Mouse (Mus musculus) layer of hippocampus, postnatal 36 days (tissue): Measurements from ENCODE around the gene Jarid2. TPM values are rescaled to one million over a fixed set of nuclear protein-coding genes. Genes with fewer than 3 reads are reported as not detected.
"Not testable (repeated sequence)": the region's sequence is repeated elsewhere in the genome, so short reads cannot be mapped to it uniquely, and the experiment has no call there.

Source experiments
- DNase-seq, 2 experiments: peaks; one replicate each; pipeline ENCODE4 v3.0.0; 2022
- total RNA-seq, 2 experiments: library from RNA; stranded (reverse); gene quantifications; 2 replicates each; pipeline ENCODE4 v1.2.3; 2021

Gene Jarid2
- total RNA-seq = 10 to 100 TPM; 29.8 to 34.0 TPM

DNA sequence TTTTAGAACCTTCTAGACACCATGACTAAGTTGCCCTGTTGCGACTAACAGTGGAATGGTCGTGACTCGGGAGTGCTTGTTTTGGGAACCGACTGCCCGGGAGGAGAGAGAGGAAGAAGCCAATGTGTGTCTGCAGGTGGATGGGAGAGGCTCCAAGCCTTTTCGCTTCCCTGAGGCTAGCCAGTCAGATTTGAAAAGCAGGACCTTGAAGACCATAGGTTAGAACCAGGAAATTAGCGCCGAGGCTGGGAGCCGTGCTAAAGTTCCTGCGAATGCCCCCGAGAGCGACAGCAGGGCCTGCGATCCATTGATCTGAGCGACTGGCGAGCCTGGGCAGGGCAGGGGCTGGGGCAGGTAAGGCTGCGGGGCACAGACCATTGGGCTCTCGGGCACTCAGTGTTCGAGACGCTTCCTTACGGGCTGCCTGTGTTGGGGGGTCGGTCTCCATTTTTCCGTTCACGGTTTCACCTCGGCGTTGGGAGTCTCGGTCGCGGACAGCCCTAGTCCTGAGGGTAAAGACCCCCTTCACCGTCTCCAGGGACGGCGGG is at the start of gene Jarid2:
Jarid2 (plus strand) TSS at position 51 of the 548 bp plus-strand sequence.
- peak; percentile 21 to 24 for DNase-seq

DNA sequence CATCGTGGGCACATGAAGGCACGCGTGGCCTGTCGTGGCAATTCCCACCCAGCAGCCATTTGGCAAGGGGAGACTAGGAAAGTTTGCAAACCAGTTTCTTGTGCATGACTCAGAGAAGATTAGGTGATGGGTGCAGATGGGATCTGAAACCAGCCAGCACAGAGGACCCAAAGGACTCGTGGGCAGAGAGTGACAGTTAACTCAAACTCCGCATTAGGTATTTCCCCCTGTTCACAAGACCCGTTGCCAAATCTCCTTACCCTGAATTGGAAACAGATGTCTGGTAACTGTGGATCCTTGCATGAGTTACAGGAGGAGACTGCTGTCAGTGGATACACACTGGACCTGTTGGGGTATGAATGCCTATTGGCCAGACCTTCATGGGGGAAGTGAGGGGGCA is 48.2 kb upstream of the Jarid2 start:
- no peak for DNase-seq

DNA sequence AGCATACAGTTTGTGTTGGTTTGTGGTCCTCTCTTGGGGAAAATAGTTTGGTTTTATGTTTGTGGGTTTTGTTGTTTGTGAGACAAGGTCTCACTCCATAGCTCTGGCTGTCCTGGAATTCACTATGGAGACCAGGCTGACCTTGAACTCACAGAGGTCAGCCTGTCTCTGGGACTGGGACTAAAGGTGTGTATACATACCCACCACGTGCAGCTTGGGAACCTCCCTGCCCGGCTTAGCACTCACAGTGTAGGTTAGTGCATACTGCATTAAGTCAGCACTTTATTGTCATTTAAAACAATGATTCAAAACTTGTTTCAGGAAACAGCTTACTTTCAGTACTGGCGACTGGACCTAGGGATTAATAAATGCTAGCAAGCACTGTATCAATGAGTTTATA is 41.1 kb upstream of the Jarid2 start:
- no peak for DNase-seq

DNA sequence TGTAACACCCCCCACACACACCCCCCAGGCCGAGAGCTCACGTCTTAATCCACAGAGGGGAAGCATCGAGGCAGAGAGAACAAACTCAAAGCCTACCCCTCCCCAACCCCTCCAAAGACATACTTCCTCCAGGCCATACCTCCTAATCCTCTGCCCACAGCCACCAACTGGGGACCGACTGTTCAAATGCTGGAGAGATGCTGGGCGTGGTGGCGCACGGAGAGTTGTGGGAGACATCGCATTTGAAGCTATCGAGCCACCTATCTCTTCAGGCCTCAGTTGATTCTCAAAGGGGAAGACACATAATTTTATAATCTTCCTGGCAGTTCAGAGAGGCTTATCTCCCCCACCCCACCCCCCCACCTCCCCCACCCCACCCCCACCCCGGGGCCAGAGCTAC is 31.6 kb upstream of the Jarid2 start:
- no peak for DNase-seq

DNA sequence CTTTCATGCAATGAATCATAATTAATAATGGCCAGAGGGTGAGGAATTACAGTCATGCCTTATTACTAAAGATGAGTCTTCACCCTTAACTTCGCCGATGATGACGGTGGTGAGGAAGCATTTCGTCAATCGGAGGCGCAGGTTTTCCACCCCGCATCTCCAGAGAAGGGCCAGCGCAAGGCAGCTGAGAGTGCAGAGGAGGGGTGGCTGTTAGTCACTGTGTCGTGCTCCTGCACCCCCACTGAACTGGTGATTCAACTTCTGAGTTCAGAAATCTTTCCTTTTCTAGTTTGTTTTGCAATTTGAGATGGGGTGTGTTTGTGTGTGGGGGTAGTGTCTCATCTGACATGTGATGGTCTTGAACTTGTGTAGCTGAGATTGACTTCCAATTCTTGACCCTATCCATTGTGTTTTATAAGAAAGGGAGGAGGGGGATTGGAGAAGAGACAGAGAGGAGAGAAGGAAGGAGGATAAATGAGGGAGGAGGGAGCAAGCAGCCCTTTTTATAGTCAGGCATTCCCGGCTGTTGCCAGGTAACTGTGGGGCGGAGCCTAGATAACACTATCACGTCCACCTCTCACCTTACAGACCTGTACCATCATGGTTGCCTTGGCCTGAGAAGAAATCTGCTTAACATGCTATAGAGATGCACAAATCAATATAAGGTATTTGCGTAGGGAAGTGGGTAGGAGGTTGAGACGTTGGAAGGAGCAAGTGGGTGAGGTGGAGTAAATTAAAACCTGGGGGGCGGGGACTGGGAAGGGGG is 25.1 kb upstream of the Jarid2 start:
- DNase-seq = no peak

DNA sequence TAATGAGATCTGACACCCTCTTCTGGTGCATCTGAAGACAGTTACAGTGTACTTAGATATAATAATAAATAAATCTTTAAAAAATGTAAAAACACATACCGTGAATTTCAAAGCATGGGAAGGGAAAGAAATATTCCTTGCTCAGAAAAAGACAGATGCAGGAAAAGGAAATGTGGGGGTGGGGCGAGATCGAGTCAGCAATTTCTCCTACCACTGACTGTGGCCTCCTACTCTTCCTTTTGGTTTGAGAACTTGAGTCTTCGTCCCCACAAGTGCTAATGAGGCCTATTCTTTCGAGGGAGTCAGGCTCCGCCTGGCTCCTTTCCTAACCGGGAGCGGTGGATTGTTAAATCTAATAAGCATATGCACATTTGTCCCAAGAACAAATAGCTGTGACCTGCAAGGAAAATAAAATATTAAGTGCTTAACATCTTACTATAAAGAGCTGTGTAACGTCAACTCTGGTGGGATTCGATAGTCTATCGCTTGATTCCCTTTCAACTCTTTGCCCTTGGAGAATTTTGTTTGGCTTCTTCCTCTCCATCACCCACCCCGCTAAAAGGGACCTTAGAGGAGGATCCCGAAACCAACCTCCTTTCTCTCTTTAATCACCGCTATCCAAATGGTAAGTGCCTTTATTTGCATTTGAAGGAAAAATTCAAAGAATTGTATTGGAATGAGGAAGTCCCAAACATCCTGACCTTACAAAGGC is 24.1 kb upstream of the Jarid2 start:
- peak in 1 of 2 experiments; percentile 8 for DNase-seq

DNA sequence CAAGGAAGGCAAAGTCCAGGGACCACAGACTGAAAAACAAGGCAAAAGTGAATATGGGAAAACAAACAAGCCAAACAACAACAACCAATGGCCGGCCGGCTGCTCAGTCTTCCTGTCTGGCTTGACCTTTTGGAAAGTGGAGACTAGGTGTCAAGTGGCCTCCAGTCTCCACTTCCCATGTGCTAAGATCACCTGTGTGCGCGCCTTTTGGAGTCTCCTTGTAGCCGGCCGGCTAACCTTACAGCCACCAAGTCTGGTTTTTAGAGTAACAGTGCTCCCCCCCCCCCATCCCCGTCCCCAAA is 23.6 kb upstream of the Jarid2 start:
- no peak for DNase-seq

DNA sequence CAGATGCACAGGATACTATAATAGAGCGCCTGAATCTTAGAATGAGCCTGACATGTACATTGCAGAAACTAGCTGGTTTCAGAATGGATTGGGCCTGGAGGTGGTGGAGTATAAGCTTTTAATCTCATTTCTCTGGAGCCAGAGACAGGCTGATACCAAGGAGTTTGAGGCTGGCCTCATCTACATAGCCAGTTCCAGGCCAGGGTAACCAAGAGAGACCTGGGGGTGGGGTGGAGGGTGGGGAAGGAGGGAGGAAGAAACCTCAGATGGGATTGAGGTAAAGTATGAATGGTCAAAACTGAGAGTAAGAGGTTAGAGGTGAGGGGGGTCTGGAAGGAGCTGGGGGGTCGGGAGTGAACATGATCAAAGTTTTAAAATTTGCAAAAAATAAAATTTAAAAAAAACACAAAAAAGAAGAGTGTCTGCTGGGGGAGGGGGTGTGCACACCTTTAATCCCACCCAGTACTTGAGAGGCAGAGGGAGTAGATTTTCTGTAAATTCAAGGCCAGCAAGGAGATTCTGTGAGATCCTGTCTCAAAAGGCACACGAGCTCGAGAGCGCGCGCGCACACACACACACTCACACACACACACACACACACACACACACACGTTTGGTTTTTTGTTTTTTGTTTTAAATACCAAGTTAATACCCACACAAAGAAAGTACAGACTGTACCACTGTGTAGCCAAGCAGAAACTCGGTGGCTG is 22.9 kb upstream of the Jarid2 start:
- no peak for DNase-seq

DNA sequence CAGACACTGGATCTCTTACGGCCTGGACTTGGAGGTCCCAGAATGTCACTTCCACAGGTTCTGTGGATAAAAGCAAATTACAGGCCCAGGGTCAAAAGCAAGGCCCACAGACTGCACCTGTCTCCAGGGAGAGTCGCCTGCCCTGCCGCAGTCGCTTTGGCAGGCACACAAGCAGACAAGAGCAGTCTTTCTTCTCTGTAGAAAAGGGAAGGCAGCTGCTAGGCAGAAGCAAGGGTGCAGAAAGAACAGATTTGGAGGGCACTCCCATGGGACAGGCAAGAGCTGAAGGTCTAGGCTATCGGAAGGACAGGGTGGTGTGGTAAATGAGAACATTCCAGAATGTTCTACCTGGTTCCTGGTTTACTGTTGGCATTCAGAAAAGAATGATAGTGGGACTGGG is 22.1 kb upstream of the Jarid2 start:
- DNase-seq = no peak

DNA sequence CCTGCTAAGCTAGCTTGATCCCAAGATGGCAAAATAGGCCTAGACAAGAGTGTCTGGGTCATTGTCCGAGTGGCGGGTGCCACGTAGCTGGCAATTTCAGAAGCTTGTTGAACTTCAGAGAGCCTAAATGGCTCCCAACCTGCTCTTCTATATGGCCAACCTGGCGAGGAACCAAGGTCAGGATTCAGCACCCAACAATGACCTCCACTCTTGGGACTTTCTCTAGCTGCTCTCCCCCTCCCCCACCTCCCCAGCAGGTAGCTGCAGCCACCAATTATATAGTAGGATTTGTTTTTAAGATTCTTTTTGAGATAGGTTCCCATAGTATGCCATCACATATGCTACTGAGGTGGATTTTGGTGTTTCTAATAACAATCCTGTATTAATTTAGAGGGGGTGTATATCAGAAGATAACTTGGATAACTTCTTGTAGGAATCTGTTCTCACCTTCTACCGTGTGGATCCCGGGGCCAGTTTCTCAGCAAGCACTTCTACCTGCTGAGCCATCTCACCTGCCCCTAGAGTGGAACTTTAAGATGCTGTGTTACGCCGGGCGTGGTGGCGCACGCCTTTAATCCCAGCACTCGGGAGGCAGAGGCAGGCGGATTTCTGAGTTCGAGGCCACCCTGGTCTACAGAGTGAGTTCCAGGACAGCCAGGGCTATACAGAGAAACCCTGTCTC is 20.8 kb upstream of the Jarid2 start:
- DNase-seq = no peak

DNA sequence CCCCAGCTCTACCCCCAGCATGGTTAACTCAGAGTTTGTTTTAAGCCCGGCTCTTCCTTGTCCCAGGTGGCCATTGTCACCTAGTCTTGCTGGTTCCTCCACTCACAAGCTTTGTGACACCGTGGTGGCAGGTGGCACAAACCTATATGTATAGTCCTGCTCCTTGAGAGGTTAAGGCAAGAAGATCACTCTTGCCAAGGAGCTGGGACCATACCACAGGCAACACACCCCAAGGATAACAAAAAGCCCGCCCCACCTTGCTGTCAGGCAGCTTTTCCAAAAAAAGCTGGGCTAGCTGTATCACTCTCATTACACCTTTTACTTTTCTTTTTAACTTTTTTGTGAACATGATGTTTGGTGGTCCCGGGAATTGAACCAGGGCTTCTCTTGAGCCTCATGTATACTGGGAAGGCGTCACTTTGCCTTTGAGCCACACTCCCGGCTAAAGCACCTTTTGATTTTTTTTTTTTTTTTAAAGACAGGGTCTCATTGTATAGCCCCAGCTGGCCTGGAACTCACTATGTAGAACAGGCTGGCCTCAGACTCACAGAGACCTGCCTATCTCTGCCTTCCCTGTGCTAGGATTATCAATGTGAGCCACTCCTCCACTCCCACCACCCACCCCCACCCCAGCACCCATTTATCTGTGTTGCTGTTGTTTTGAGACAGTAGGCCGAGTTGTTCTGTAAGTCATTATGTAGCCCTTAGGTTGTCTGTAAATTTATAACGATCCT is 19.4 kb upstream of the Jarid2 start:
- no peak for DNase-seq

DNA sequence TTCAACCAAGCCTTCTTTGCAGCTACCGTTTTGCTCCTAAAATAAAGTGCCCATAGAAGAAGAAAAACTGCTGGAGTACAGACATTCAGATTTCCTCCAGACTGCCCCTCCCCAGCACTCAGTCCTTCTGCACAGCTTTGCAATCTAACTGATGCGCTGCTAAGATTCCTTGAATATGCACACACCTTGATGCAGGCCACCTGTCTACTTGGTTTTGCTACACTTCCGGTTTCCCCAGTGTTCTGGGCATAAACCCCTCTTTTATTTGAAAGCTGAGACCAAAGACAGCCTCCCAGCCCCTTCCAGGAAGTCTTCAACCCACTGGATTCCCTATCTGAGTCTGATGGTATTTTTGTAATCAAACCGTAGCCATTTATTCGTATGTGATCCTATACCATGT is 18.2 kb upstream of the Jarid2 start:
- no peak for DNase-seq

DNA sequence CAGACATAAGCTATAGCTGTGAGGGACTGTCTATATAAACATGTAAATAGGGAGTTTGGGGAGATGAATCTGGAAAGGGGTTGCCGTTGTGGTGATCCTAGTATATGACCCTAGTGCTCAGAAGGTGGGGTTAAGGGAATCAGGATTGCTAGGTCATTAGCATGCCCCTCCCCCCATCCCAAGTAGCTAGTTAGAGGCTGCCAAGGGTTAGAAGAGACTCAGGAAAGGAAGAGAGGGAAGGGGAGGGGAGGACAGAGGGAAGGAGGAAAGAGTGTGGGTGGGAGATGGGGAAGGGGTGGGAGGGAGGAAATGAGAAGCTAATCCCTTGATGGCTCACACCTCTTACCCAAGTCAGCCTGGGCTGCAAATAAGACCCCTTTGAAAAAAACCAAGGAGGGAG is 17.4 kb upstream of the Jarid2 start:
- DNase-seq = no peak

DNA sequence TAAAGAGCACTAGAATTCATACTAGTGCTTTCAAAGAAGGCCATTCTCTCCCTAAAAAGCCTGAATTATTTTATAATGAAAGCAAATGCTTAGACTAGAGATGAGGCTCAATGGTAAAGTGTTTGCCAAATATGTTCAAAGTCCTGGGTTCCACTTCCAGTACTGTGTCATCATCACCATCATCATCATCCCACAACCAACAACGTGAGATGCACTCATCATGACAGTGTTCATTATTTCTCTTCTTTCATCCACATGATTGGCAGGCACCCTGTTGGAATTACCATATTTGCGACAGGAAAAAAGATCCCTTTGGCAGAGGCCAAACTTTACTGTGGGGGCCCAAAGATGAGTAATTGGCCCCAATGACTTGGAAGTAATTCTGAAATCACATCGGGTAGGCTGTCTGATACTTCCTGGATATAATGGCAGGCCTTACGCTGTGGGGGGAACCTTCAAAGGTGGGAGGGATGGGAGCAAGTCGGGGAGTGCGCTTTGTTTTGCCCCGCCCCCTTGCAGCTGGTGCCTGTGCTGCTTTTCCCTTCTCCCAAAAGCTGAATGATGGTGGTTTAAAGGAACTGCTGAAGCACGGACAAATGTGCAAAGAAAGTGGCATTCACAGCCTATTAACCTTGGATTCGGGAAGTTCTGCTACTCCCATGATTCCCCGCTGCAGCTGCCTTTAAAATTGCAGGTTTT is 13.9 kb upstream of the Jarid2 start:
- DNase-seq = peak in 1 of 2 experiments; percentile 3

DNA sequence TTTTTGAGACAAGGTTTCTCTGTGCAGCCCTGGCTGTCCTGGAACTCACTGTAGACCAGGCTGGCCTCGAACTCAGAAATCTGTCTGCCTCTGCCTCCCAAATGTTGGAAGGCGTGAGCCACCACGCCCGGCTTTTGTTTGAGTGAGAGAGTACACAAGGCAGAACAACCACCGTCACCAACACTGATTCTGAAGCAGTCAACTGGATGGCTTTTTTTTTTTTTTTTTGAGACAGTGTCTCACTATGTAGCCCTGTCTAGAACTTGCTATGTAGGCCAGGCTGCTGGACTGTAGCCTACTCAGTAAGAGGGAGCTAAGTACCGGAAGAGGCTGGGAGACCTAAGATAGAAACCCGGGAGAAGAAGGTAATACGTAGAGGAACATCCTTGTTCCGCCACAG is 11.4 kb upstream of the Jarid2 start:
- DNase-seq = no peak

DNA sequence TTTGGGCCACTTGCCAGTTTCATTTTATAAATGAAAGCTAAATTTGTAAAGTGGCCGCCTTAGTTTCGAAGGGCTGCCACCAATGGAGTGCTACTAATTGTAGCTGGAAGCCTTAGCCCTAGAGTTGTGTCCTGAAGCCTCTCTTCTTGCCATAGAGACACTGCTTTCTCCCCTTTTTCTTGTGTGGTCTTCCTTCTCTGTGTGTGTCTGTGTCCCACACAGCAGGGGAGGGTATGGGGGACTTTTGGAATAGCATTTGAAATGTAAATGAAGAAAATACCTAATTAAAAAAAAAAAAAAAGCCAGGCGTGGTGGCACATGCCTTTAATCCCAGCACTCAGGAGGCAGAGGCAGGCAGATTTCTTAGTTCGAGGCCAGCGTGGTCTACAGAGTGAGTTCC is 10.8 kb upstream of the Jarid2 start:
- not testable (repeated sequence) for DNase-seq

DNA sequence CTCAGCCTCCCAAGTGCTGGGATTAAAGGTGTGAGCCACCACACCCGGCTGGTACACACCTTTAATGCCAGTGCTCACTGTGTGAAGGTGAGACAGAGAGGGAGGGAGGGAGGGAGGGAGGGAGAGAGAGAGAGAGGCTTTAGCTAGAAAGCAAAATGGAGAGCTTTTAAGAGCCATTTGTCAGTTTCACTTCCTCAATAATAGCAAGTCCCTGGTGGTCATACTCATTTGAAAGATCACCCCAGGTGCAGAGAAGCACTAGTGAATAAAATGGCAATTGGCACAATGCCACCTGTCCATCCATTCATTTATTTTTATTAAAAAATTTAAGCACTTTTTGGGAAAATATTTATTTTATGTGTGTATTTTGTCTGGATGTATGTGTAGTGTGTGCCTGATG is 9.2 kb upstream of the Jarid2 start:
- DNase-seq = no peak

DNA sequence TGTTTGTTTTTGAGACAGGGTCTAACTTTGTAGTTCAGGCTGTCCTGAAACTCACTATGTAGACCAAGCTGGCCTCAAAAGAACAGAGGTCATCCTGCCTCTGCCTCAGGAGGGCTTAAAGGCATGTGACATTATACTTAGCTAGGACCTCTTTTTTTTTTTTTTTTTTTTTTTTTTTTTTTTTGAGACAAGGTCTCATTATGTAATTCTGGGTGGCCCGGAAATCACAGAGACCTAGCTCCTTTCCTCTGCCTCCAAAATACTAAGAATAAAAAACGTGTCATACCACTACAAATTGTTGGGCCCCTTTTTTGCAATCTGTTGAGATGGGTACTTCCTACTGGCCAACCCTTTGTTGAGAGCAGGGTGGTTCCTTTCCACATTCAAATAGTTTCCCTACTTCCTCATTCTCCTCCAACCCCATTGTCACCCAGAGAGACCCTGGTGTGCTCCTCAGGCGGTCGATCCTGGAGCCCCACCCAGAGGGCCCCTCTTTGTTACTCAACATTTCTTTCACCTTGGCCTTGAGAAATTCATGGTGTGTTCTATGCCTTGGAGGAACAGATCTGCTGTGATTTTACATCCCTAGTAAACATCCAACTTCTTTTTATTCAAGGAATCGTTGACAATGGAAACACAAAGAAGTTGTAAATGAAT is 7.3 kb upstream of the Jarid2 start:
- DNase-seq = no peak

DNA sequence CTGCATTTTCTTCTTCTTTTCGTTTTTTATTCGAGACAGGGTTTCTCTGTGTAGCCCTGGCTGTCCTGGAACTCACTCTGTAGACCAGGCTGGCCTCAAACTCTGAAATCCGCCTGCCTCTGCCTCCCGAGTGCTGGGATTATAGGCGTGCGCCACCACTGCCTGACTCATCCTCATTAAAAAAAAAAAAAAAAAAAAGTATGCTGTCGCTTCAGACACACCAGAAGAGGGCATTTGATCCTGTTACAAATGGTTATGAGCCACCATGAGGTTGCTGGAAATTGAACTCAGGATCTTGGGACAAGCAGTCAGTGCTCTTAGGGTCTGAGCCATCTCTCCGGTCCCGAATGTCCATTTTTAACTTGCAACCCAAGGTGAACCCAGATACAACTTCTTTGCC is 5.8 kb upstream of the Jarid2 start:
- DNase-seq = not testable (repeated sequence)

DNA sequence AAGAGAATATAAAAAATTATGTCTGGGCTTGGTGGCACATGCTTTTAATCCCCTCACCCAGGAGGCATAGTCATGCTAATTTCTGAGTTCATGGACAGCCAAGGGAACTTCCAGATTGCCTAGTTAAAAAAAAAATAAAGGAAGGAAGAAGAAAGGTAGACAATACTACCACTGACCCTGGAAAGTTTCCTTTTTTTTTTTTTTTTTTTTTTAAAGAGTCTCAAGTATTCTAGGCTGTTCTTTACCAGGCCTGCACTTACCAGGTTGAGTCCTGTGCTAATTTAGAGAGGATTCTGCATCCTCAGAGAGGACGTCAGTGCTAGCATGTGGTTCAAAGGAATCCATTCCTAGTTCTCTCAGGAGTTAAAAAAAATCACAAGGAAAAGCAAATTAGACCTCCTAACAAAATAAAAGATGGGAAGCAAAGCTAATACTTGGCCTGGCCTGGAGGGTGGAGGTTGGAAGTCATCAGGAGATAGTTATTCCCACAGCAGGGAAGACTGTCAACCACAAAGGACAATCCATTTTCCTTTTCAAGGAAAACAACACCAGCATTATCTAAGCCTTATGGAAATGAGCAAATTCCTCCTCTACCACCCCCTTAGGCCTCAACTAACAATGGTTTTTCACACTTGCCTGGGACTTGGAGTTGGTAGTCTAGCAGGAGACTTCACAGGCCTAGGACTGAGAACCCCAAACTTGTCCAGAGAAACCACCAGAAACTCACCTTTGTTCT is 961 bp upstream of the Jarid2 start:
- no peak for DNase-seq
